Mouse (Mus musculus) MEL (cell line): Measurements from ENCODE around the gene Gm40460. TPM values are rescaled to one million over a fixed set of nuclear protein-coding genes. Genes with fewer than 3 reads are reported as not detected.
"Not testable (repeated sequence)": the region's sequence is repeated elsewhere in the genome, so short reads cannot be mapped to it uniquely, and the experiment has no call there.

Experiments used
- DNase-seq: peaks from one replicate; pipeline ENCODE4 v3.0.0; 2011; ENCODE audit warnings: low read depth, low spot score
- H3K27ac ChIP-seq: 2 replicates; pipeline ENCODE4 v1.5.1; 2012; ENCODE audit warnings: low read depth, mild to moderate bottlenecking, control low read depth, low read length, moderate library complexity; ENCODE audit not compliant: control insufficient read depth
- H3K27me3 ChIP-seq, 2 experiments: fragments of 150-350 bp in 1 of 2; sonication (generic) in 1 of 2; 2 replicates each; pipeline ENCODE4 v1.6.1; 2012; ENCODE audit warnings: low read length in 2 of 2, mild to moderate bottlenecking in 2 of 2, improper control_type of control experiment in 1 of 2, moderate library complexity in 1 of 2; ENCODE audit not compliant: insufficient read depth in 2 of 2, control insufficient read depth in 1 of 2
- H3K36me3 ChIP-seq, 2 experiments: 2 replicates each; pipeline ENCODE4 v1.6.1; 2012 to 2014; ENCODE audit warnings: low read length in 2 of 2, improper control_type of control experiment in 1 of 2, inconsistent platforms in 1 of 2, mild to moderate bottlenecking in 1 of 2; ENCODE audit not compliant: insufficient read depth in 2 of 2, control insufficient read depth in 1 of 2
- H3K4me1 ChIP-seq, 2 experiments: fragments of 150-350 bp in 1 of 2; sonication (generic) in 1 of 2; 2 replicates each; pipeline ENCODE4 v1.6.1; 2012; ENCODE audit warnings: low read length in 2 of 2, improper control_type of control experiment in 1 of 2, mild to moderate bottlenecking in 1 of 2; ENCODE audit not compliant: insufficient read depth in 2 of 2, control insufficient read depth in 1 of 2
- H3K4me3 ChIP-seq, 2 experiments: fragments of 150-350 bp in 1 of 2; sonication (generic) in 1 of 2; 2 replicates each; pipeline ENCODE4 v1.5.1; 2012; ENCODE audit warnings: low read depth in 2 of 2, low read length in 2 of 2, mild to moderate bottlenecking in 2 of 2, moderate library complexity in 2 of 2, control low read depth in 1 of 2, improper control_type of control experiment in 1 of 2; ENCODE audit not compliant: control insufficient read depth in 1 of 2, insufficient read depth in 1 of 2
- H3K79me2 ChIP-seq: 2 replicates; pipeline ENCODE4 v1.6.1; 2012; ENCODE audit warnings: mild to moderate bottlenecking, low read length, moderate library complexity; ENCODE audit not compliant: control insufficient read depth, poor library complexity, insufficient read depth
- H3K9ac ChIP-seq: 2 replicates; pipeline ENCODE4 v1.6.1; 2012; ENCODE audit warnings: low read depth, mild to moderate bottlenecking, control low read depth, low read length, moderate library complexity; ENCODE audit not compliant: control insufficient read depth, poor library complexity, severe bottlenecking
- H3K9me3 ChIP-seq: fragments of 150-350 bp; sonication (generic); replicated peaks from 2 replicates; pipeline ENCODE4 v1.6.1; 2012; ENCODE audit warnings: mild to moderate bottlenecking, low read length, improper control_type of control experiment, moderate library complexity; ENCODE audit not compliant: insufficient read depth
- ELF1 ChIP-seq: IDR thresholded peaks from 2 replicates; pipeline ENCODE4 v1.6.1; 2014; ENCODE audit warnings: low read depth, mild to moderate bottlenecking, inconsistent platforms, low read length, improper control_type of control experiment, moderate library complexity
- GATA1 ChIP-seq: IDR thresholded peaks from 2 replicates; pipeline ENCODE4 v1.6.1; 2011; ENCODE audit warnings: low read depth, low read length, improper control_type of control experiment
- HCFC1 ChIP-seq: IDR thresholded peaks from 2 replicates; pipeline ENCODE4 v1.6.1; 2012; ENCODE audit warnings: low read depth, mild to moderate bottlenecking, inconsistent platforms, low read length, improper control_type of control experiment, moderate library complexity
- MAFK ChIP-seq: IDR thresholded peaks from 2 replicates; pipeline ENCODE4 v1.6.1; 2011; ENCODE audit warnings: low read depth, mild to moderate bottlenecking, low read length, improper control_type of control experiment, borderline replicate concordance
- MAZ ChIP-seq: IDR thresholded peaks from 2 replicates; pipeline ENCODE4 v1.6.1; 2012; ENCODE audit warnings: low read depth, mild to moderate bottlenecking, inconsistent platforms, low read length, improper control_type of control experiment
- MEF2A ChIP-seq: IDR thresholded peaks from 2 replicates; pipeline ENCODE4 v1.6.1; 2014; ENCODE audit warnings: low read depth, mild to moderate bottlenecking, inconsistent platforms, low read length, improper control_type of control experiment; ENCODE audit not compliant: poor library complexity, insufficient replicate concordance, severe bottlenecking; ENCODE audit errors: extremely low read depth
- MXI1 ChIP-seq: IDR thresholded peaks from 2 replicates; pipeline ENCODE4 v1.6.1; 2011; ENCODE audit warnings: mild to moderate bottlenecking, low read depth, low read length, improper control_type of control experiment
- MYB ChIP-seq: IDR thresholded peaks from 2 replicates; pipeline ENCODE4 v1.6.1; 2011; ENCODE audit warnings: mild to moderate bottlenecking, low read depth, low read length, improper control_type of control experiment
- NELFE ChIP-seq: IDR thresholded peaks from 2 replicates; pipeline ENCODE4 v1.6.1; 2011; ENCODE audit warnings: low read depth, low read length, improper control_type of control experiment
- POLR2AphosphoS2 ChIP-seq: IDR thresholded peaks from 2 replicates; pipeline ENCODE4 v1.6.1; 2011; ENCODE audit warnings: low read length, improper control_type of control experiment
- RAD21 ChIP-seq: IDR thresholded peaks from 2 replicates; pipeline ENCODE4 v1.6.1; 2011; ENCODE audit warnings: mild to moderate bottlenecking, low read depth, low read length, improper control_type of control experiment
- SIN3A ChIP-seq: IDR thresholded peaks from 2 replicates; pipeline ENCODE4 v1.6.1; 2012; ENCODE audit warnings: low read length, improper control_type of control experiment, inconsistent platforms
- SMC3 ChIP-seq: IDR thresholded peaks from 2 replicates; pipeline ENCODE4 v1.6.1; 2011; ENCODE audit warnings: low read depth, low read length, improper control_type of control experiment
- TAL1 ChIP-seq: IDR thresholded peaks from 2 replicates; pipeline ENCODE4 v1.6.1; 2012; ENCODE audit warnings: mild to moderate bottlenecking, inconsistent platforms, low read length, moderate library complexity, mixed read lengths
- TCF12 ChIP-seq: IDR thresholded peaks from 2 replicates; pipeline ENCODE4 v1.6.1; 2014; ENCODE audit warnings: low read depth, mild to moderate bottlenecking, inconsistent platforms, low read length, improper control_type of control experiment, moderate library complexity
- ZMIZ1 ChIP-seq: IDR thresholded peaks from 2 replicates; pipeline ENCODE4 v1.6.1; 2012; ENCODE audit warnings: low read depth, mild to moderate bottlenecking, inconsistent platforms, low read length, improper control_type of control experiment, moderate library complexity
- polyA plus RNA-seq, 2 experiments: library from polyadenylated mRNA; stranded (reverse) in 1 of 2; unstranded in 1 of 2; fragments of >175 nt in 1 of 2; fragments of >200 nt in 1 of 2; gene quantifications; 2 replicates each; pipeline versions ENCODE4 v1.2.1 to v1.2.4; 2012; ENCODE audit warnings: low replicate concordance in 2 of 2, low read depth in 1 of 2; ENCODE audit not compliant: insufficient read length in 2 of 2, insufficient read depth in 1 of 2, missing spikeins in 1 of 2
- total RNA-seq: library from RNA; depleted of rRNA; stranded (reverse); fragments of 300-350 nt; gene quantifications from 2 replicates; pipeline ENCODE4 v1.2.3, GENCODE M21; 2012

Gene Gm40460
- total and polyA plus RNA-seq, 3 experiments, result not detected

GRCm38 (mm10) chr7:142211559-142211958, 29.3 kb downstream of the Gm40460 start, which contains the start of gene Gm7579:
Gene Gm7579 (plus strand): TSS chr7:142211859.
- Histone ChIP-seq H3K9me3 (no peaks in the 10 kb centered on the region), H3K79me2 (no peaks in the 10 kb centered on the region), H3K27ac (no peak within 1 kb of the TSS), H3K9ac (no peak within 1 kb of the TSS), H3K4me3 (no peak within 1 kb of the TSS), H3K36me3 (no peaks in the 10 kb centered on the region), H3K27me3 (peaks cover 8 to 9% of the 10 kb centered on the region in 2 experiments), H3K4me1 (no peaks in the 10 kb centered on the region)
- no peak for DNase-seq
- TF ChIP-seq ZMIZ1 (no peak), ELF1 (no peak), SMC3 (no peak), MAFK (no peak), MYB (no peak), SIN3A (no peak), MEF2A (no peak), MXI1 (no peak), TCF12 (no peak), TAL1 (no peak), HCFC1 (no peak), NELFE (no peak)

GRCm38 (mm10) chr7:142206891-142207290, 34.0 kb downstream of the Gm40460 start:
- not testable (repeated sequence) for H3K36me3 ChIP-seq, H3K27me3 ChIP-seq, DNase-seq, H3K27ac ChIP-seq, H3K9ac ChIP-seq, H3K79me2 ChIP-seq, H3K4me1 ChIP-seq, H3K9me3 ChIP-seq, H3K4me3 ChIP-seq

- Histone ChIP-seq H3K4me1 (no peaks in the 10 kb centered on the region), H3K9ac (no peak overlapping the region), H3K4me3 (no peak overlapping the region), H3K9me3 (no peaks in the 10 kb centered on the region), H3K27me3 (peaks cover 3 to 7% of the 10 kb centered on the region in 2 experiments; a peak in 3 of 4 replicates), H3K36me3 (no peaks in the 10 kb centered on the region), H3K27ac (no peak overlapping the region), H3K79me2 (no peaks in the 10 kb centered on the region)
- TF ChIP-seq MAZ, result no peak
- no peak for TF ChIP-seq GATA1
- no peak for TF ChIP-seq ELF1
- no peak for TF ChIP-seq RAD21
- TF ChIP-seq POLR2AphosphoS2, result no peak
- DNase-seq, result no peak
These were observed 35.4 kb downstream of the Gm40460 start for GRCm38 (mm10) chr7:142205488-142205887.
